Mouse (Mus musculus) bone marrow macrophage, adult 2 months (primary cell): ENCODE measurements around the gene Prss48. TPM values are rescaled to one million over a fixed set of nuclear protein-coding genes. Genes with fewer than 3 reads are reported as not detected.

ENCODE experiments used
- H3K27ac ChIP-seq: 2 replicates; pipeline ENCODE4 v1.5.1; 2012; ENCODE audit warnings: low read depth, low read length; ENCODE audit not compliant: insufficient read depth
- H3K4me1 ChIP-seq: 2 replicates; pipeline ENCODE4 v1.6.1; 2012; ENCODE audit warnings: low read length; ENCODE audit not compliant: control insufficient read depth, insufficient read depth
- H3K4me3 ChIP-seq: 2 replicates; pipeline ENCODE4 v1.5.1; 2012; ENCODE audit warnings: mild to moderate bottlenecking, low read length, moderate library complexity; ENCODE audit not compliant: insufficient read depth
- CTCF ChIP-seq: IDR thresholded peaks from 2 replicates; pipeline ENCODE4 v1.5.1; 2012; ENCODE audit warnings: low read depth, mild to moderate bottlenecking, low read length, moderate library complexity
- POLR2A ChIP-seq: IDR thresholded peaks from 2 replicates; pipeline ENCODE4 v1.6.1; 2012; ENCODE audit warnings: mild to moderate bottlenecking, low read depth, low read length, borderline replicate concordance
- polyA plus RNA-seq: library from polyadenylated mRNA; stranded (reverse); fragments of >200 nt; gene quantifications from 2 replicates; pipeline ENCODE4 v1.2.4, GENCODE M21; 2012; ENCODE audit not compliant: missing spikeins, insufficient read depth, insufficient read length

Gene Prss48
- polyA plus RNA-seq, 1 experiment = not detected

DNA sequence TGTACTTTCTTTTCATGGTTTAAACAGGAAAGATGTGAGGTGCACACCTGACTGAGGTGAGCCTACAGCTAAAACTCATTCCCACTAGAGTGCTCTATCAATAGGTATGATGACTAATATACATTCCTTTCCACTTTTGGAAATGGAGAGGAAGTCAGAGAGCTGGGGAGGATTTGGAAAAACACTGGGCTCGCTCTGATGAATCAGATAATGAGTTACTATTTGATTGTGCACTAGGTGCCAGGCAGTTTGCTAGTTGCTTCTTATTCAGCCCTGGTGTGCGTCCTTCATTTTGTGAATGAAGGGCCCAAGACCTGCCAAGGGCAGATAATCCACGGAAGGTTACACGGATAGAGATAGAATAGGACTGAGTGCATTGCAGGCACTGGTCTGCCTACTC lies 22.3 kb downstream of the Prss48 start:
- TF ChIP-seq CTCF (no peak), POLR2A (no peak)
- Histone ChIP-seq H3K4me3 (no peak overlapping the region), H3K27ac (no peak overlapping the region), H3K4me1 (no peaks in the 10 kb centered on the region)

DNA sequence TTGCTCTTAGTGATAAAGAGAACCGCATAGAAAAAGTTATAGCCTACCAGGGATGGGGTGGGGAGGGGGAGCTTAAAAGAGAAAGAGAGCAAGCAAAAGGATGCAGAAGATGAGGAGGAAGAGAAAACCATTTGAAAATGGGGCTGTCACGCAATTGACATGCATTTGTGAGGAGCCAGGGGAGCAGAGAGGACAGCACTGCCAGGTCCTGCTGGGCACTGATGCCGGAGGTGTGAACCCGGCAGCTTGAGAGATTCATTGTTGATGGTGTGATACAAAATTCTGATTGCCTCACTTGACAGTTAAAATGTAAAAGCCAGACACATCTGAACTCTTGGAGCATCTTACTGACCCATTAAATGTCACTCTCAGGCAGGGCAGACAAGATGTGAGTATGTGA lies 27.8 kb downstream of the Prss48 start:
- no peak for TF ChIP-seq POLR2A
- no peak for TF ChIP-seq CTCF
- H3K4me3 ChIP-seq = no peak overlapping the region

DNA sequence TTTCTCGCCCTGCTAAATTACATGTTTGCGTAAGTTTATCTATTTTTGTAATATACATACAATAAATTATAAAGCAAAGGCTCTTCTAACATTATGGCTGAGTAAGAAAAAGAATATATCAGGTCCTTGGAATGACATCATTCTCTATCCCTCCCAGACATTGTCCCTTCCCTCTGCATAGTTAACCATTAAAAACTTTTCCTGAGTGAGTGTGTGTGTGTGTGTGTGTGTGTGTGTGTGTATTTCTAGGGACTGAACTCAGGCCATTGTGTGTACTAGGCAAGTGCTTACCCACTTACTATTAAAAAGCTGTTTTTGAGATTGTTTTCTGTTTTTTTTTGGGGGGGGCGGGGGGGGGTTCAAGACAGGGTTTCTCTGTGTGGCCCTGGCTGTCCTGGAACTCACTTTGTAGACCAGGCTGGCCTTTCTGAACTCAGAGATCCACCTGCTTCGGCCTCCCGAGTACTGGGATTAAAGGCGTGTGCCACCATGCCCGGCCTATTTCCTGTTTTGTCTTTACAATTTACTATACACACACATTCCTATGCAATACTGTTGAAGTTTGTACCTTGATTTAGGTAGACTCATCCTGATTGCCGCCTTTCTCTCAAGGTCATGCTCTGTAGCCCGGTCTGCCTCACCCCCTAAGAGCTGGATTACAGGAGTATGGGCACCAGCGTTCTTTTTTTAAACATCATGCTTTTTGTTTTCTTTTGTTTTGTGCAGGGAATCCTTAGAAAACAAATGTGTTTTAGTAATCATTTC lies 28.7 kb downstream of the Prss48 start:
- Histone ChIP-seq H3K4me1 (no peaks in the 10 kb centered on the region), H3K27ac (no peak overlapping the region), H3K4me3 (no peak overlapping the region)
- TF ChIP-seq POLR2A (no peak), CTCF (no peak)

More for the DNA sequence above, 27.8 kb downstream of the Prss48 start:
- Histone ChIP-seq H3K27ac (no peak overlapping the region), H3K4me1 (no peaks in the 10 kb centered on the region)

DNA sequence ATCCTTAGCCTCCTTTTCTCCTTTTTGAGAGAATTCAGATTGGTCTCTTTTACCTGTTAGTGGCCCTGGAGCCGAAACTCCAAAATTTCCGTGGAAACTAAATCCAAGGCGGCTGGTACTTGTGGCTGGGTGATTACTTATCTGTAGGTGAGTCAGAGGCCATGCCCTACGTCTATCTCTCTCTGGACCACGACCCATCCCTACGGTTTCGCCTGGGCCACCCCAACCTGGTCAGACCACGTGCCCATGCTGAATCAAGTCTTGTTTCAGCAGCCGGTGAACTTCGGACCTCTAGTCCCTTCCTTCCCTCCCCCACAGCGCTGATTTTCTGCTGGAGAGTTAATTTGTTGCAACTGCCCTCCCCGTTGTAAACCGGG lies 30.7 kb downstream of the Prss48 start:
- no peak for TF ChIP-seq POLR2A
- TF ChIP-seq CTCF = no peak
- H3K4me1 ChIP-seq = no peaks in the 10 kb centered on the region
- peak overlapping the region; percentile 60 for H3K4me3 ChIP-seq
- no peak overlapping the region for H3K27ac ChIP-seq

DNA sequence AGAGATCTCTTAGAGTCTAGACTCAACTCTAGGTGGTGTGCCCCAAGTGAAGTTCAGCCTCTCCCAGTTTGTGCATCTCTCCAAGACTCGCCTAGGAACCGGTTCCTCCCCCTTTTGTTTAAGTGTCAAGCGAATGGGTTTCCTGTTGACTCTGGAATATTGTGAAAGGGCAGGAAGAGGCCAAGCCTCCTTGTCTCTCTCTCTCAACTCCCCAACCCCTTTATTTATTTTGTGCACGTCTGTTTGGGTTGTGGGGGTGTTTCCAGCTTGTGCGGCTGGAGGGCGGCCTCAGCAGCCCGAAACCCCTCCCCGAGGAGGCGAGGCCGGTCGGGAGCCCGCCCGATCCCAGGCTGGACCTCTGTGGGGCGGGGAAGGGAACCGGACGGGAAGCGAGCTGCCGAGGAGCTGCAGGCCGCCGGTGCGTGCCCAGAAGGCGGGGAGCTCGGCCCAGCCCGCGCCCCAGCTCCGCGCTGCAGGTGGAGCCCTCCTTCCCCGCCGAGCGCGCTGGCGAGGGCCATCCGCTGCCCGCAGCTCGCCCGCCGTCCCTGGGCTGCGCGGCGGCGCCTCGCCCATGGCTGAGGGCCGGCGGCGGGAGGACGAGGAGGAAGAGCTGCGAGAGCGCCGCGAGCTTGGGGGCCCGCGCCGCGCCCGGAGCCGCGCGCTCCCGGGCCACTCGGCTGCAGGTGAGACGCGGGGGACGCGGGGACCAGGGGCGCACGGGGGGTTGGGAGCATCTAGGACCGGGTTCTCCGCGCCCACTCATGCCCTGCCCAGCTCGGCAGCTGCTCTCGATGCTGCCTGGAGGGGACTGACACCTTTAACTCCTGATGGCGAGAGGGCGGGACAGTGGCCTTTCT lies 31.3 kb downstream of the Prss48 start, which contains the start of gene Sh3d19:
TSS of gene Sh3d19 (plus strand) at position 368 of the 857 bp plus-strand sequence.
- Histone ChIP-seq H3K27ac (no peak within 1 kb of the TSS), H3K4me1 (no peaks in the 10 kb centered on the region), H3K4me3 (peak within 1 kb of the TSS; percentile 60)
- TF ChIP-seq CTCF = no peak

DNA sequence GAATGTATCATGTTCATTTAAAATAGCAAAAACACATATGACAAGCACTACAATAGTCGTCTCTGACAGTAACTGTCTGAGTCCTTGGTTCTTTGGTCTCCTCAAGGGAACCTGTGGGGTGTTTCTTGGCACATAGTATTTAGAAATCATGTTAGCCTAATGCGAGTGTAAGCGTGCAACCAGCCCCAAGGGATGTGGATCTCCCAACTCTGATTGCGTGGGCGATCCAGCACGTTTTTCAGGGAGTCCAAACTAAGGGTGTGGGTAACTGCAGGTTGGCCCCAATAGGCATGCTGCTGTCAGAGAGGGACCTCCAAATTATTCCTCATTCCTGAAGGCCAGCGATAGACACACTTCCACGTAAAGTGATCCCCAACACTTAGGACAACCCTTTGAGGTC lies 33.3 kb downstream of the Prss48 start:
- no peak overlapping the region for H3K4me3 ChIP-seq
- H3K4me1 ChIP-seq = no peaks in the 10 kb centered on the region
- no peak overlapping the region for H3K27ac ChIP-seq
- TF ChIP-seq CTCF = no peak
- TF ChIP-seq POLR2A = no peak

DNA sequence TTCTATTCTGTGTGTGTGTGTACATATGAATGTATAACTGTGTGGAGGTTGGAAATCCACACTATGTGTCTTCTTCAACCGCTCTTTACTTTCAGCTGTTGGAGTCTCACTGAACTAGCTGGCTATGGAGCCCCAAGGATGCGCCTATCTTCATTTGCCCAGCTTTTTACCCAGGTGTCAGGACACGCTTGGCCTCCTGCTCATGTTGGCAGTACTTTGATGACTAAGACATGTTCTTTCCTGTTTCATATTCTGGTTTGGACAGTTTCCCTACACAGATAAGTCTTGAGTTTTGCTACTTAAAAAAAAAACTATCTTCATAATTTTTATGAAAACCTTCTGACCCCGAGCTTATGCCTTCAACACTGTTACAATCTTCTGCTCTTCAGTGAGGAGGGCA lies 36.8 kb downstream of the Prss48 start:
- no peaks in the 10 kb centered on the region for H3K4me1 ChIP-seq
- TF ChIP-seq CTCF (no peak), POLR2A (no peak)
- no peak overlapping the region for H3K27ac ChIP-seq
- H3K4me3 ChIP-seq = no peak overlapping the region

DNA sequence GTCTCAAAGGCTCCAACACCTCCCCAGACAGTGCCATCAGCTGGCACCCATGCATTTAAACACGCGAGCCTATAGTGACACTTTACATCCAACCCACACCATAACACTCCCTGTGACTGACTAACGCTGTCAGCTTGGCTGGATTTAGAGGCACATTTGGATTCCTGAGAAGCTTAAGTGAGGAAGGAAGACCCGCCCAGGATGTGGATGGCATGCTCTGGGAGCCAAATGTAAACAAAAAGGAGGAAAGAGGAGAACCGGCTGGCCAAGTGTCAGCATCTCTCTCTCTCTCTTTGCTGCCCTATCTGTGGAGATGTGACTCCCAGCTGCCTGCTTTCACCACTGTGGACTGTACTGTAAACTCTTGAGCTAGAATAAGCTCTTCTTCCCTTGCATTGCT lies 41.2 kb downstream of the Prss48 start:
- H3K27ac ChIP-seq = no peak overlapping the region
- no peaks in the 10 kb centered on the region for H3K4me1 ChIP-seq
- TF ChIP-seq CTCF (no peak), POLR2A (no peak)
- H3K4me3 ChIP-seq = no peak overlapping the region

DNA sequence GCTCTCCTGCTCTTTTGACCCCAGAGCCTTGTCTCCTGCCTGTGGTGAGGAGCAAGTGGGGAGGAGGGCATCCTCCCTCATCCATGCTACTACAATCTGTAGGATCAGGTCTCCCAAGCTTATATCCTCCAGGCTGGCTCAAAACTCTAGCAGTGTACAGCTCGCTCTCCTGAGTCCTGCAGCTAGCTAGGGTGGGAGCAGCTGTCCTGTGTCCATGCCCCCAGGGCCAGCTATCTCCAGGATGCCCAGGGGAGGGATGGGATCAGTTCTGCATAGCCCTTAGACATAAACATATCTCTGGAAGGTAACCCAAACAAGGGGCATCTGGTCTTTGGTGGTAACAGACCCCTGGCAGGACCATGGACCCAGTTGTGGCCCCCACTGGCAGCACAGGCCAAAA lies 42.6 kb downstream of the Prss48 start:
- TF ChIP-seq CTCF = no peak
- TF ChIP-seq POLR2A = no peak
- Histone ChIP-seq H3K27ac (no peak overlapping the region), H3K4me1 (no peaks in the 10 kb centered on the region), H3K4me3 (no peak overlapping the region)

DNA sequence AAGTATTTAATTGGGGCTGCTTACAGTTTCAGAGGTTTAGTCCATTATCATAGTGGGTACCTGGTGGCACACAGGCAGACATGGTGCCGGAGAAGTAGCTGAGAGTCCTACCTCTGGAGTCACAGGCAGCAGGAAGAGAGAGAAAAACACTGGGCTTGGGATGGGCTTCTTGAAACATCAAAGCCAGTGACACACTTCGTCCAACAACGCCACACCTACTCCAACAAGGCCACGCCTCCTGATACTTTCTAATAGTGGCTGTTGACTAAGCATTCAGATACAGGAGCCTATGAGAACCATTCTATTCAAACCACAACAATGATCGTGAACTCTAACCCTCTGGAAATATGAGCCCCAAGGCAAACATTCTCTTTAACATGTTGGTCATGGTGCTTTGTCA lies 46.6 kb downstream of the Prss48 start:
- TF ChIP-seq CTCF (no peak), POLR2A (no peak)
- Histone ChIP-seq H3K4me3 (no peak overlapping the region), H3K4me1 (no peaks in the 10 kb centered on the region), H3K27ac (no peak overlapping the region)
